Mouse (Mus musculus) lung, postnatal 0 days (tissue): ENCODE results near the gene Reps1. TPM values are rescaled to one million over a fixed set of nuclear protein-coding genes. Genes with fewer than 3 reads are reported as not detected.

Experiments used
- ATAC-seq: fragments of 200-750 bp; cut with Nextera tagmentation; 2 replicates; pipeline ENCODE4 v1.8.0; 2017; ENCODE audit warnings: moderate library complexity
- DNase-seq: peaks from one replicate; pipeline ENCODE4 v3.0.0-alpha.2; 2016; ENCODE audit warnings: low spot score
- H3K27ac ChIP-seq: fragments of 300-500 bp; sonication (generic); 2 replicates; pipeline ENCODE4 v1.5.1; 2014; ENCODE audit warnings: antibody characterized with exemption, mild to moderate bottlenecking, low read length, mixed read lengths
- H3K27me3 ChIP-seq: fragments of 300-500 bp; sonication (generic); replicated peaks from 2 replicates; pipeline ENCODE4 v1.6.1; 2014; ENCODE audit warnings: low read length, mixed read lengths; ENCODE audit not compliant: insufficient read depth
- H3K36me3 ChIP-seq: fragments of 300-500 bp; sonication (generic); 2 replicates; pipeline ENCODE4 v1.6.1; 2014; ENCODE audit warnings: low read length, mixed read lengths; ENCODE audit not compliant: insufficient read depth
- H3K4me1 ChIP-seq: fragments of 300-500 bp; sonication (generic); 2 replicates; pipeline ENCODE4 v1.6.1; 2014; ENCODE audit warnings: antibody characterized with exemption, low read depth, low read length, mixed read lengths; ENCODE audit not compliant: insufficient read depth
- H3K4me2 ChIP-seq: fragments of 300-500 bp; sonication (generic); replicated peaks from 2 replicates; pipeline ENCODE4 v1.6.1; 2014; ENCODE audit warnings: low read depth, mild to moderate bottlenecking, low read length, moderate library complexity, mixed read lengths
- H3K4me3 ChIP-seq: fragments of 300-500 bp; sonication (generic); 2 replicates; pipeline ENCODE4 v1.5.1; 2014; ENCODE audit warnings: low read depth, low read length
- H3K9ac ChIP-seq: fragments of 300-500 bp; sonication (generic); replicated peaks from 2 replicates; pipeline ENCODE4 v1.6.1; 2014; ENCODE audit warnings: low read depth, mild to moderate bottlenecking
- H3K9me3 ChIP-seq: fragments of 300-500 bp; sonication (generic); 2 replicates; pipeline ENCODE4 v1.6.1; 2016; ENCODE audit warnings: low read length, mixed read lengths
- CTCF ChIP-seq: IDR thresholded peaks from 2 replicates; pipeline ENCODE4 v1.5.1; 2016; ENCODE audit warnings: antibody characterized with exemption, mild to moderate bottlenecking
- EP300 ChIP-seq: IDR thresholded peaks from 2 replicates; pipeline ENCODE4 v1.6.1; 2016; ENCODE audit warnings: antibody characterized with exemption, mild to moderate bottlenecking, control low read depth
- WGBS: fragments of 180-500 bp; shearing (Covaris S2); extraction: QIAGEN DNeasy Blood & Tissue Kit; methylation state at CpG from one replicate; pipeline ENCODE4 v1.1.7; 2014; 5-methylcytosine and 5-hydroxymethylcytosine counted together
- polyA plus RNA-seq: library from polyadenylated mRNA; unstranded; fragments of >200 nt; fragmentation: Nextera tagmentation; extraction: Ambion mirVana; gene quantifications from 2 replicates; pipeline ENCODE4 v1.2.1, GENCODE M21; 2015

Gene Reps1
- polyA plus RNA-seq, 1 experiment from 2014 or later, result 10.7 TPM

DNA sequence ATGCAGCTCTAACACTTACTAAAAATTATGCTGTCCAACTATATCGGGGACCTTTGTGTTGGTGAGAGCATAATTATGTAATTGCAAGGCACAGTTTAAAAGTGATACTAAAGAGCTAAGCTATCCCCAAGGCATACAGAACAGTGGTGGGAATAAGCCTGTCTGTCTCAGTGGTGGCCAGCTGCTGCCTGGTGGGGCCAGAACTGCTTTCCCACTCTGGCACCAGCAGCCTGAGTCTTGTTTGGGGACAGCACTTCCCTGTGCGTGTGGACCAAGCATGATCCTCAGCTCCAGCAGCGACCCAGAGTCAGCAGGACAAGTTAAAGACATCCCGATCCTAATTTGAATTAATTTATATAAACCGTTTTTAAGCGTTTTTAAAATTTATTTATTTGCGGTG, 35.2 kb upstream of the Reps1 start:
- TF ChIP-seq EP300 (no peak), CTCF (no peak)
- 92% methylated on average over 7 of the region's 7 CpGs for WGBS
- H3K27me3 ChIP-seq, result no peaks in the 10 kb centered on the region
- H3K27ac ChIP-seq, result no peak overlapping the region
- no peak overlapping the region for H3K4me3 ChIP-seq
- H3K36me3 ChIP-seq, result no peaks in the 10 kb centered on the region
- DNase-seq (no peak), ATAC-seq (no peak)
- no peaks in the 10 kb centered on the region for H3K4me1 ChIP-seq
- no peak overlapping the region for H3K9ac ChIP-seq
- no peaks in the 10 kb centered on the region for H3K9me3 ChIP-seq
- H3K4me2 ChIP-seq, result no peak overlapping the region

DNA sequence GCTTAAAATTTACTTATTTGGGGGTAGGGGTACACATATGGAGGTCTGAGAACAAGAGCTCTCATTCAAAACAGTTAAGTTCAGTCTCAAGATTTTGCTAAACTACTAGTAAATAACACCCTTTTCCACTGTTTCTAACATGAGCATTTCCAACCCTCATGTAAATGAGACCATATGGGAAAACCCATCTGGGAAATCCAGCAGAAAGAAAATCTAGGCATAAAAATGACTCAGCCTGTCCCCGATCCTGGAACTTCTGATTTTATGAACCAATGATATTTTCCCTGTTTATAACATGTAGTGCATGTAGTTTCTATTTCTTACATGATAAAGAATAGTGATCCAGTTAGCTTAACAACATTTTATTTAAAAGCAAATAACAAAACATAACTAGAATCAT, 34.8 kb upstream of the Reps1 start:
- no peaks in the 10 kb centered on the region for H3K27me3 ChIP-seq
- 92% methylated on average over 1 of the region's 1 CpGs for WGBS
- H3K36me3 ChIP-seq, result no peaks in the 10 kb centered on the region
- H3K27ac ChIP-seq, result no peak overlapping the region
- ATAC-seq (no peak), DNase-seq (no peak)
- no peak overlapping the region for H3K9ac ChIP-seq
- no peak overlapping the region for H3K4me3 ChIP-seq
- no peak overlapping the region for H3K4me2 ChIP-seq
- no peaks in the 10 kb centered on the region for H3K9me3 ChIP-seq
- no peaks in the 10 kb centered on the region for H3K4me1 ChIP-seq
- TF ChIP-seq EP300 (no peak), CTCF (no peak)

DNA sequence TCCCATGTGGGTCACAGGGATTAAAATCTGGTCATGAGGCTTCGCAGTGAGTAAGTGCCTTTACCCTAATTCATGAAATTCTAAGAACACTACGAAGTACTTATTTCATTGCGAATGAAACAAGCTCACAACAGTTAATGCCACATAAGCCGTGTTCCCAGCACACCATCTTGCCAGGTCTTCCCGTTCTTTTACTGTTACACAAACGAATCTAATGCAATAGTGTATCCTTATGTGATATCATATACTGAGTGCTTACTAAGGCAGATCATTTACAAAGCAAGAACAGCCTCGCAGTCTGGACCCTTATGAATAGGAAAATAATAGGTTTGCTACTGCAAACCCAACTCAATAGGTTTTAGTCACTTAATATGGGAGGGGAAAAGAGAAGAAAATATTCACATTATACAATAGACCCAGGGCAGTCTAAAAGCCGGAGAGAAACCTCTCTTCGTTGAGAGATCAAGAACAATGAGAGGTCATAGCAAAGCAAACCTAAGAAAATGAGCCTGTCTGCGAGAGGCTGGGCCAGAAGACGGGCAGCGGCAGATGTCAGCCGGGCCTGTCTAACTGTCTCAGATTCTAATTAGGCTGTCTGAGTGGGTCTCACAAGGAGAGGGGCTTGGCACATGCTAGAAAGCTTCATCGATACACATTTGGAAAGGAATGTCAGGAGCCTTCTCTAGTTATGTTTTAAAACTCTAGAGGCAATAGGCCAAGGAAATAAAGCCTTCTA, 33.9 kb upstream of the Reps1 start:
- Histone ChIP-seq H3K9me3 (no peaks in the 10 kb centered on the region), H3K4me3 (peak overlapping the region; percentile 81), H3K36me3 (no peaks in the 10 kb centered on the region), H3K9ac (no peak overlapping the region; the same call in 1 of the 2 replicates), H3K27ac (peak overlapping the region; percentile 92), H3K27me3 (no peaks in the 10 kb centered on the region), H3K4me2 (peak overlapping the region; percentile 73), H3K4me1 (no peaks in the 10 kb centered on the region)
- TF ChIP-seq CTCF (no peak), EP300 (no peak)
- WGBS, result 36% methylated on average over 14 of the region's 14 CpGs
- DNase-seq (no peak), ATAC-seq (no peak)

DNA sequence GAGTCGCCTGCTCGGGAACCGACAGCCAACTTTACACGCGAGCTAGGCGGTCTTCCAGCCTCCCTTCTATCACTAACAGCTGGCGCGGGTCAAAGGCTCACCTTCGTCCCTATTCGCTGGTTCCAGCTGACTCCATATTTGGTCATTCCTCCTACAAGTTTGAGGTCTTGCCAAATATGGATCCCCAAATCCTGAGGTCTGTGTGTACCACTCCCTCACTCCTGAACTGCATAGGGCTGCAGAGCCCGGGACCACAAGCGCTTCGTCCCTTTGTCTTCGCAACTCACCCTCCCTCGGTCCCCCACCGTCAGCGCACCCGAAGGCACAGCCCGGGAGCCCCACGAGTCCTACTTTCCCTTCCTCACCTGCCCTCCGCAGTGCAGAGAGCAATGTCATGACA, 33.3 kb upstream of the Reps1 start:
- Histone ChIP-seq H3K27me3 (no peaks in the 10 kb centered on the region), H3K9me3 (no peaks in the 10 kb centered on the region), H3K27ac (peak overlapping the region; percentile 92), H3K36me3 (no peaks in the 10 kb centered on the region), H3K4me2 (peak overlapping the region; percentile 73), H3K9ac (peak overlapping the region; percentile 70), H3K4me1 (no peaks in the 10 kb centered on the region), H3K4me3 (peak overlapping the region; percentile 81)
- DNase-seq, result peak; percentile 93
- peak; percentile 79 for ATAC-seq
- TF ChIP-seq CTCF, result no peak
- no peak for TF ChIP-seq EP300
- WGBS, result 0% methylated on average over 21 of the region's 21 CpGs

DNA sequence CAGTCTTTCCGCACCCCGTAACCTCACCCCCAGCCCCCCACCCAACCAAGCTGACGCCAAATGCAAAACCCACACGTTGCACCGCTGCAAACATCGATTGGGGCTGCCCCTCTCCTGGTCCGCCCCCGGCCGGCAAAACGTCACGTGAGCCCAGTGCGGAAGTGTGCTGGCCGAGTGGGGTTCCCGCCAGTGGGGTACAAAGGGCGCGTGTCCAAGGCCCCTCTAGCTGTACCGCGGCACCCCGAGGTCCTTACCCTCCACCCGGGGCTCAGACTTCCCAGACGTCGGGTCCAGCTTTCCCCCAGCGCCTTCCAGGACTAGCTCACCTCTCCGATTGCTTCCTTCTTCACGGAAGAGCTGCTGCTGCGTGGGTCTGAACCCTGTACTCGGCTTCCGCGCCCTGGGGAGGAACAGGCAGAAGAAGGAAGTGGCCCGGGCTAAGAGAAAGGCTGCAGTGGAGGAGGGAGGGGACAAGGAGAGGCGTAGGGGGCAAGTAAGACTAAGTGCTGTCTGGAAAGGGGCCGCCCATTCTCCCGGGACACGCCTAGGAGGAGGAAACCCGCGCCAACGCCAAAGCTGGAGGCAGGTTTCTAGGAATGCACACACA, 32.8 kb upstream of the Reps1 start, which contains the start of gene Abracl:
Gene Abracl, minus strand, starts transcription at position 548 of the 607 bp plus-strand sequence.
- H3K4me1 ChIP-seq, result no peaks in the 10 kb centered on the region
- H3K27me3 ChIP-seq, result no peaks in the 10 kb centered on the region
- no peaks in the 10 kb centered on the region for H3K9me3 ChIP-seq
- H3K27ac ChIP-seq, result peak within 1 kb of the TSS; percentile 92
- no peaks in the 10 kb centered on the region for H3K36me3 ChIP-seq
- DNase-seq (peak; percentile 95), ATAC-seq (peak; percentile 96)
- peak within 1 kb of the TSS; percentile 73 for H3K4me2 ChIP-seq
- under 1% methylated on average over 36 of the region's 37 CpGs for WGBS
- no peak for TF ChIP-seq EP300
- TF ChIP-seq CTCF, result peak; percentile 59
- H3K9ac ChIP-seq, result peak within 1 kb of the TSS; percentile 70
- peak within 1 kb of the TSS; percentile 81 for H3K4me3 ChIP-seq

DNA sequence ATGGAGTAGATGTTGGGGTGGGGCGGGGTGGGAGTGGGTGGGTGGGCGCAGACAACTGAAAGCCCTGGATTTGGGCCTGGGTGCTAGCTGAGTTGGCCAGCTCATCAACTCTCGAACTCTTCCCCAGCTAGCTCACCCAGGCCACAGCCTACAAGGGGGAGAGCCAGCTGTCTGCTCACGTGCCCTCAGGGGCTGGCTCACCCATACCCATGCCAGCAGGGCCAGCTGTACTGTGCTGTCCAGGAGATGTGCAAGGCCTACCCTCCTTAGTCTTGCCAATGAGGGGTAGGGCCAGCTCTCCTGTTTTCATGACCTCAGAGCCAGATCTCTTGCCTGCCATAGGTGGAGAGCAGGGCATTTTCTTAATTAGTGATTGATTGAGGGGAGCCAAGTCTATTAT, 21.3 kb upstream of the Reps1 start:
- H3K4me1 ChIP-seq, result no peaks in the 10 kb centered on the region
- no peaks in the 10 kb centered on the region for H3K36me3 ChIP-seq
- H3K9me3 ChIP-seq, result no peaks in the 10 kb centered on the region
- H3K4me3 ChIP-seq, result no peak overlapping the region
- H3K27ac ChIP-seq, result no peak overlapping the region
- no peaks in the 10 kb centered on the region for H3K27me3 ChIP-seq
- no peak for TF ChIP-seq EP300
- no peak for TF ChIP-seq CTCF
- ATAC-seq (no peak), DNase-seq (no peak)
- no peak overlapping the region for H3K4me2 ChIP-seq
- H3K9ac ChIP-seq, result no peak overlapping the region
- WGBS, result 95% methylated on average over 4 of the region's 4 CpGs
